ENCODE assay signal across 8 mouse cellular contexts in the genomic region with DNA sequence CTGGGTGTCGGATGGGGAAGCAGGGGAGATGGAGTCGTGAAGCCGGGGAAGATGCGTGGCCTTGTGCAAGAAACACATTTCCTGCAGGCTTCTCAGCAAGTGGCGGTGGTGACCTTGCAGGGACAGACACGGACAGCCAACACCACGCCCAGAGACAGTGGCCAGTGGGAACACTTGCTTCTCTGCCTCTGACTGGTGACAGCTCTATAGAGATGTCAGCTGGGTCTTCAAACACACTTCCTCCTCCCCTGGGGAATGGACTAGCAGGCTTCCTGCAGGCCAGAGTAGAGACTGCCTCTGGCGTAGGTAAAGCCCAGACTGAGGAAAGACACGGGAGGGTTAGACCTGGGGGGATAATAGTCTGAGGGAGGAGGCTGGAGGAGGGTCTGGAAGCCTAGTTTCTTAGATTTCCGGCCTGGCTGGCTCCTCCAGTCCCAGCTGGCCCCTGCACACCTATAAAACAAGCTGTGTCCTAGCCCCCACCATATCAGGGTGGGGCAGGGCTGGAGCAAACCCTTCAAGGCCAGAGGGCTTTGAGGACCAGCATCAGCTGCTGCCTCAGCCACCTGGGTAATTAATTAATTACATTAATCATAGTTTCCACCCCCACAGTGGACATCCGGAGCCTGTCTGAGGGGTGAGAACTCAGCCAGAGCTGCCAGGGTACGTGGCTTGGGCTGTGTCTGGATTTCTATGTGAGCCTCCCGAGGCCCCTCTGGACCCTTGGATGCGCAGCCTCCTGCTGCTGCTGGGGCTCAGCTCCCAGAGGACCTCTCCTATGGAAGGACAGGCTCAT. TPM values are rescaled to one million over a fixed set of nuclear protein-coding genes. Genes with fewer than 3 reads are reported as not detected.
DNase-seq lines count a peak whose midpoint lies in the region; ATAC-seq lines count a peak whose summit lies in the region.

No protein-coding gene starts in this region.

- 56% methylated on average over 14 of the region's 14 CpGs for WGBS in intestine, embryonic 16.5 days

- peak overlapping the region; percentile 24; the same call in 1 of the 2 replicates for H3K4me2 ChIP-seq in intestine, embryonic 16.5 days (ENCODE audit: low read depth, low read length)

- peak overlapping the region; percentile 74 for H3K27ac ChIP-seq in intestine, embryonic 16.5 days (ENCODE audit: low read length)

- DNase-seq in adrenal gland, adult 2 months, result peak; percentile 85
- DNase-seq in lung, postnatal 36 days, result peak; percentile 53
- no peak for DNase-seq in cerebellum, adult 8-10 months
- DNase-seq in left cerebral cortex, adult 9 months (ENCODE audit: low spot score in 2 of 2), result no peak
- DNase-seq in urinary bladder, postnatal 25 days (ENCODE audit: low spot score), result no peak

- no peak overlapping the region for H3K4me3 ChIP-seq in intestine, embryonic 16.5 days (ENCODE audit: low read length)

- peaks cover 51% of the 10 kb centered on the region for H3K4me1 ChIP-seq in intestine, embryonic 16.5 days (ENCODE audit: control insufficient read depth, insufficient read depth, low read length)

- no peaks in the 10 kb centered on the region for H3K9me3 ChIP-seq in intestine, embryonic 16.5 days (ENCODE audit: control insufficient read depth, low read length)

- peaks cover 11% of the 10 kb centered on the region; the same call in 1 of the 2 replicates for H3K36me3 ChIP-seq in intestine, embryonic 16.5 days (ENCODE audit: control insufficient read depth, insufficient read depth, low read length)

- ATAC-seq in granulocyte monocyte progenitor cell, adult 5-6 weeks (replicated peaks; ENCODE audit: poor library complexity, severe bottlenecking), result peak; percentile 71
- ATAC-seq in intestine, embryonic 16.5 days, result no peak
- ATAC-seq in erythroblast, adult 5-6 weeks (replicated peaks; ENCODE audit: low FRiP score, poor library complexity, severe bottlenecking), result no peak

- no peaks in the 10 kb centered on the region for H3K27me3 ChIP-seq in intestine, embryonic 16.5 days (replicated peaks; ENCODE audit: control insufficient read depth, insufficient read depth, low read length)

- H3K9ac ChIP-seq in intestine, embryonic 16.5 days (ENCODE audit: low read depth, low read length), result peak overlapping the region; percentile 36

RNA-seq across cellular contexts. Expression of gene Nectin2, which starts 5.5 kb away (rescaled TPM):
- total RNA-seq in adrenal gland, adult 2 months (2021), result 10 to 100 TPM; 76.9 to 98.1 TPM
- 138 and 165 TPM in 2 replicates for polyA plus RNA-seq in adrenal gland, adult 2 months (2012; rRNA removed)
- total RNA-seq in granulocyte monocyte progenitor cell, adult 5-6 weeks (2014; fragmentation: Nextera tagmentation), result 1.7 and 2.0 TPM in 2 replicates
- total RNA-seq in granulocyte monocyte progenitor cell, adult 5-6 weeks (2017), result 1.6 and 1.8 TPM in 2 replicates
- polyA plus RNA-seq in intestine, embryonic 16.5 days (2015; fragmentation: Nextera tagmentation; extraction: Ambion mirVana), result 143 and 149 TPM in 2 replicates
- not detected in 2 replicates for total RNA-seq in erythroblast, adult 5-6 weeks (2015; ENCODE audit: low replicate concordance)
- 1.0 TPM in 1 of 2 replicates, not detected in the other for total RNA-seq in erythroblast, adult 5-6 weeks (2017; ENCODE audit: low replicate concordance)

RNA-seq across cellular contexts. Expression of gene Bcam, which starts 26.0 kb away (rescaled TPM):
- 10 to 100 TPM; 35.9 to 61.1 TPM for total RNA-seq in adrenal gland, adult 2 months (2021)
- 103 and 108 TPM in 2 replicates for polyA plus RNA-seq in adrenal gland, adult 2 months (2012; rRNA removed)
- not detected in 2 replicates for total RNA-seq in granulocyte monocyte progenitor cell, adult 5-6 weeks (2014; fragmentation: Nextera tagmentation)
- total RNA-seq in granulocyte monocyte progenitor cell, adult 5-6 weeks (2017), result not detected in 2 replicates
- 58.7 and 62.7 TPM in 2 replicates for polyA plus RNA-seq in intestine, embryonic 16.5 days (2015; fragmentation: Nextera tagmentation; extraction: Ambion mirVana)
- total RNA-seq in erythroblast, adult 5-6 weeks (2015; ENCODE audit: low replicate concordance), result not detected in 2 replicates
- not detected in 2 replicates for total RNA-seq in erythroblast, adult 5-6 weeks (2017; ENCODE audit: low replicate concordance)

RNA-seq across cellular contexts. Expression of gene Tomm40, which starts 29.6 kb away (rescaled TPM):
- total RNA-seq in adrenal gland, adult 2 months (2021), result 100 to 1,000 TPM; 115 to 143 TPM
- 164 and 165 TPM in 2 replicates for polyA plus RNA-seq in adrenal gland, adult 2 months (2012; rRNA removed)
- 70.2 and 76.7 TPM in 2 replicates for total RNA-seq in granulocyte monocyte progenitor cell, adult 5-6 weeks (2014; fragmentation: Nextera tagmentation)
- 36.2 and 47.0 TPM in 2 replicates for total RNA-seq in granulocyte monocyte progenitor cell, adult 5-6 weeks (2017)
- polyA plus RNA-seq in intestine, embryonic 16.5 days (2015; fragmentation: Nextera tagmentation; extraction: Ambion mirVana), result 143 and 157 TPM in 2 replicates
- 6.5 and 8.2 TPM in 2 replicates for total RNA-seq in erythroblast, adult 5-6 weeks (2015; ENCODE audit: low replicate concordance)
- total RNA-seq in erythroblast, adult 5-6 weeks (2017; ENCODE audit: low replicate concordance), result 3.4 and 9.6 TPM in 2 replicates

RNA-seq across cellular contexts. Expression of gene Apoe, which starts 45.8 kb away (rescaled TPM):
- total RNA-seq in adrenal gland, adult 2 months (2021), result 1,000 to 10,000 TPM; 1,105 to 1,118 TPM
- polyA plus RNA-seq in adrenal gland, adult 2 months (2012; rRNA removed), result 1,670 and 1,938 TPM in 2 replicates
- total RNA-seq in granulocyte monocyte progenitor cell, adult 5-6 weeks (2014; fragmentation: Nextera tagmentation), result 21.9 and 23.5 TPM in 2 replicates
- 59.3 and 90.6 TPM in 2 replicates for total RNA-seq in granulocyte monocyte progenitor cell, adult 5-6 weeks (2017)
- 314 and 355 TPM in 2 replicates for polyA plus RNA-seq in intestine, embryonic 16.5 days (2015; fragmentation: Nextera tagmentation; extraction: Ambion mirVana)
- 53.0 and 57.3 TPM in 2 replicates for total RNA-seq in erythroblast, adult 5-6 weeks (2015; ENCODE audit: low replicate concordance)
- total RNA-seq in erythroblast, adult 5-6 weeks (2017; ENCODE audit: low replicate concordance), result 220 and 224 TPM in 2 replicates

RNA-seq across cellular contexts. Expression of gene Cblc, which starts 51.8 kb away (rescaled TPM):
- total RNA-seq in adrenal gland, adult 2 months (2021), result not detected
- 0.60 TPM in 1 of 2 replicates, not detected in the other for polyA plus RNA-seq in adrenal gland, adult 2 months (2012; rRNA removed)
- total RNA-seq in granulocyte monocyte progenitor cell, adult 5-6 weeks (2014; fragmentation: Nextera tagmentation), result not detected in 2 replicates
- not detected in 2 replicates for total RNA-seq in granulocyte monocyte progenitor cell, adult 5-6 weeks (2017)
- 32.6 and 42.1 TPM in 2 replicates for polyA plus RNA-seq in intestine, embryonic 16.5 days (2015; fragmentation: Nextera tagmentation; extraction: Ambion mirVana)
- not detected in 2 replicates for total RNA-seq in erythroblast, adult 5-6 weeks (2015; ENCODE audit: low replicate concordance)
- total RNA-seq in erythroblast, adult 5-6 weeks (2017; ENCODE audit: low replicate concordance), result not detected in 2 replicates

Comparison
In these comparisons a context has a peak if more than half of its experiments do, and no peak if none do; other contexts are left out.
1. DNase-seq: peak in adrenal gland, adult 2 months (single experiment) and lung, postnatal 36 days (single experiment); none in cerebellum, adult 8-10 months (single experiment), left cerebral cortex, adult 9 months (0 of 2) and urinary bladder, postnatal 25 days (single experiment).
2. RNA of gene Nectin2, which starts 5.5 kb away (total RNA-seq): 76.9 to 98.1 TPM in adrenal gland, adult 2 months; 1.6 to 2.0 TPM in granulocyte monocyte progenitor cell, adult 5-6 weeks and 1.0 TPM in erythroblast, adult 5-6 weeks; every median in the first group is over 10 times any median in the second.
3. RNA of gene Bcam, which starts 26.0 kb away (total RNA-seq): 35.9 to 61.1 TPM in adrenal gland, adult 2 months; not detected in granulocyte monocyte progenitor cell, adult 5-6 weeks and not detected in erythroblast, adult 5-6 weeks; every median in the first group is over 10 times any median in the second.